Mouse (Mus musculus): Measurements from ENCODE around the gene Gm8765. TPM values are rescaled to one million over a fixed set of nuclear protein-coding genes. Genes with fewer than 3 reads are reported as not detected.

Gene Gm8765
- not detected in 2 replicates for polyA plus RNA-seq (2012; ENCODE audit: low replicate concordance)

GRCm38 (mm10) chr13:50698012-50698411 is at the start of gene Gm8765:
Gene Gm8765 (plus strand): TSS chr13:50698312.

Other genes with a start within 250 kb of the Gm8765 start
- not detected in 2 replicates for gene Nutm2, start 231.0 kb upstream of the Gm8765 start, polyA plus RNA-seq (2012; ENCODE audit: low replicate concordance)
- gene Gm904, start 55.1 kb upstream of the Gm8765 start, polyA plus RNA-seq (2012; ENCODE audit: low replicate concordance) = not detected in 2 replicates